Mouse (Mus musculus) limb, embryonic 11.5 days (tissue): ENCODE data around the gene Galnt16. TPM values are rescaled to one million over a fixed set of nuclear protein-coding genes. Genes with fewer than 3 reads are reported as not detected.
A peak's percentile ranks its signal among the peaks of the same experiment; 100 is the strongest.

Experiments
- ATAC-seq: fragments of 200-750 bp; cut with Nextera tagmentation; 2 replicates; pipeline ENCODE4 v1.8.0; 2017; ENCODE audit warnings: low read depth; ENCODE audit not compliant: insufficient number of reproducible peaks, low FRiP score, low TSS enrichment
- DNase-seq: peaks from one replicate; pipeline ENCODE4 v3.0.0-alpha.2; 2015; ENCODE audit warnings: low spot score
- H3K27ac ChIP-seq: fragments of 300-500 bp; sonication (generic); replicated peaks from 2 replicates; pipeline ENCODE4 v1.5.1; 2014; ENCODE audit warnings: low read depth, mild to moderate bottlenecking, low read length
- H3K27me3 ChIP-seq: fragments of 300-500 bp; sonication (generic); 2 replicates; pipeline ENCODE4 v1.6.1; 2014; ENCODE audit warnings: mild to moderate bottlenecking, low read length, mixed read lengths; ENCODE audit not compliant: control insufficient read depth, insufficient read depth
- H3K36me3 ChIP-seq: fragments of 300-500 bp; sonication (generic); 2 replicates; pipeline ENCODE4 v1.6.1; 2014; ENCODE audit warnings: mild to moderate bottlenecking, low read length, moderate library complexity, mixed read lengths; ENCODE audit not compliant: control insufficient read depth, insufficient read depth
- H3K4me1 ChIP-seq: fragments of 300-500 bp; sonication (generic); 2 replicates; pipeline ENCODE4 v1.6.1; 2014; ENCODE audit warnings: low read length, mixed read lengths; ENCODE audit not compliant: control insufficient read depth, insufficient read depth
- H3K4me2 ChIP-seq: fragments of 300-500 bp; sonication (generic); 2 replicates; pipeline ENCODE4 v1.6.1; 2014; ENCODE audit warnings: low read depth, mild to moderate bottlenecking, moderate library complexity; ENCODE audit not compliant: severe bottlenecking
- H3K4me3 ChIP-seq: fragments of 300-500 bp; sonication (generic); 2 replicates; pipeline ENCODE4 v1.5.1; 2014; ENCODE audit warnings: low read depth, low read length
- H3K9ac ChIP-seq: fragments of 300-500 bp; sonication (generic); 2 replicates; pipeline ENCODE4 v1.6.1; 2014; ENCODE audit warnings: mild to moderate bottlenecking, low read length
- H3K9me3 ChIP-seq: fragments of 300-500 bp; sonication (generic); 2 replicates; pipeline ENCODE4 v1.6.1; 2016; ENCODE audit warnings: low read length; ENCODE audit not compliant: control insufficient read depth
- WGBS: fragments of 180-500 bp; shearing (Covaris S2); extraction: QIAGEN DNeasy Blood & Tissue Kit; methylation state at CpG from one replicate; pipeline ENCODE4 v1.1.7; 2014; 5-methylcytosine and 5-hydroxymethylcytosine counted together
- polyA plus RNA-seq: library from polyadenylated mRNA; unstranded; fragments of >200 nt; fragmentation: Nextera tagmentation; extraction: Ambion mirVana; gene quantifications from 2 replicates; pipeline ENCODE4 v1.2.1, GENCODE M21; 2014

Gene Galnt16
- polyA plus RNA-seq, 1 experiment from 2014 or later: 3.3 TPM

- Histone ChIP-seq H3K36me3 (no peaks in the 10 kb centered on the region), H3K27me3 (no peaks in the 10 kb centered on the region), H3K4me1 (peaks cover 11% of the 10 kb centered on the region), H3K9me3 (no peaks in the 10 kb centered on the region), H3K27ac (no peak overlapping the region), H3K4me2 (no peak overlapping the region), H3K9ac (no peak overlapping the region), H3K4me3 (no peak overlapping the region)
- 46% methylated on average over 2 of the region's 2 CpGs for WGBS
- DNase-seq (no peak), ATAC-seq (no peak)
These were observed 47.7 kb downstream of the Galnt16 start for GRCm38 (mm10) chr12:80565793-80566192.

GRCm38 (mm10) chr12:80566502-80566901 is 48.4 kb downstream of the Galnt16 start:
- ATAC-seq: no peak
- WGBS: 25% methylated on average over 4 of the region's 4 CpGs
- peak; percentile 28 for DNase-seq
- Histone ChIP-seq H3K36me3 (no peaks in the 10 kb centered on the region), H3K4me1 (peaks cover 11% of the 10 kb centered on the region), H3K27ac (no peak overlapping the region), H3K9me3 (no peaks in the 10 kb centered on the region), H3K27me3 (no peaks in the 10 kb centered on the region), H3K4me3 (no peak overlapping the region), H3K9ac (no peak overlapping the region), H3K4me2 (no peak overlapping the region)

- Histone ChIP-seq H3K4me2 (0 out of 2 replicates have a peak overlapping the region, but pooled peaks have one; percentile 4), H3K9ac (no peak overlapping the region), H3K9me3 (no peaks in the 10 kb centered on the region), H3K27ac (peak overlapping the region; percentile 52; the same call in 1 of the 2 replicates), H3K36me3 (no peaks in the 10 kb centered on the region), H3K27me3 (no peaks in the 10 kb centered on the region), H3K4me1 (peaks cover 11% of the 10 kb centered on the region), H3K4me3 (no peak overlapping the region)
- WGBS: 22% methylated on average over 3 of the region's 3 CpGs
- DNase-seq (no peak), ATAC-seq (no peak)
These were observed 49.3 kb downstream of the Galnt16 start for GRCm38 (mm10) chr12:80567375-80567774.

GRCm38 (mm10) chr12:80569561-80569960 is 51.5 kb downstream of the Galnt16 start:
- Histone ChIP-seq H3K9me3 (no peaks in the 10 kb centered on the region), H3K27me3 (no peaks in the 10 kb centered on the region), H3K9ac (no peak overlapping the region), H3K27ac (no peak overlapping the region), H3K36me3 (no peaks in the 10 kb centered on the region), H3K4me1 (peaks cover 11% of the 10 kb centered on the region), H3K4me3 (no peak overlapping the region), H3K4me2 (no peak overlapping the region)
- no peak for DNase-seq
- 79% methylated on average over 2 of the region's 2 CpGs for WGBS
- no peak for ATAC-seq

GRCm38 (mm10) chr12:80574318-80574717 is 56.2 kb downstream of the Galnt16 start:
- no peaks in the 10 kb centered on the region for H3K9me3 ChIP-seq
- no peaks in the 10 kb centered on the region for H3K27me3 ChIP-seq
- H3K4me1 ChIP-seq: peaks cover 4% of the 10 kb centered on the region
- DNase-seq (no peak), ATAC-seq (no peak)
- no peak overlapping the region for H3K9ac ChIP-seq
- 85% methylated on average over 4 of the region's 4 CpGs for WGBS
- no peak overlapping the region for H3K27ac ChIP-seq
- H3K4me2 ChIP-seq: no peak overlapping the region
- no peaks in the 10 kb centered on the region for H3K36me3 ChIP-seq
- H3K4me3 ChIP-seq: no peak overlapping the region

- ATAC-seq: no peak
- peaks cover 4% of the 10 kb centered on the region for H3K4me1 ChIP-seq
- DNase-seq: no peak
- H3K4me3 ChIP-seq: no peak overlapping the region
- no peak overlapping the region for H3K4me2 ChIP-seq
- no peaks in the 10 kb centered on the region for H3K27me3 ChIP-seq
- H3K9ac ChIP-seq: no peak overlapping the region
- WGBS: 29% methylated on average over 15 of the region's 15 CpGs
- no peak overlapping the region for H3K27ac ChIP-seq
- H3K9me3 ChIP-seq: no peaks in the 10 kb centered on the region
- H3K36me3 ChIP-seq: no peaks in the 10 kb centered on the region
These were observed 56.8 kb downstream of the Galnt16 start for GRCm38 (mm10) chr12:80574825-80575371.

- Histone ChIP-seq H3K4me1 (peaks cover 4% of the 10 kb centered on the region), H3K9me3 (no peaks in the 10 kb centered on the region), H3K36me3 (no peaks in the 10 kb centered on the region), H3K27me3 (no peaks in the 10 kb centered on the region), H3K9ac (no peak overlapping the region), H3K27ac (no peak overlapping the region), H3K4me2 (no peak overlapping the region), H3K4me3 (no peak overlapping the region)
- peak; percentile 57 for DNase-seq
- 71% methylated on average over 5 of the region's 5 CpGs for WGBS
- ATAC-seq: no peak
These were observed 59.0 kb downstream of the Galnt16 start for GRCm38 (mm10) chr12:80577049-80577448.

- Histone ChIP-seq H3K9ac (no peak overlapping the region), H3K4me2 (no peak overlapping the region), H3K4me1 (no peaks in the 10 kb centered on the region), H3K4me3 (no peak overlapping the region), H3K27me3 (no peaks in the 10 kb centered on the region), H3K9me3 (no peaks in the 10 kb centered on the region), H3K36me3 (no peaks in the 10 kb centered on the region), H3K27ac (no peak overlapping the region)
- DNase-seq (no peak), ATAC-seq (no peak)
- WGBS: 72% methylated on average over 5 of the region's 5 CpGs
These were observed 63.3 kb downstream of the Galnt16 start for GRCm38 (mm10) chr12:80581357-80581756.

- 18% methylated on average over 2 of the region's 2 CpGs for WGBS
- Histone ChIP-seq H3K9ac (no peak overlapping the region), H3K9me3 (no peaks in the 10 kb centered on the region), H3K4me2 (no peak overlapping the region), H3K27me3 (no peaks in the 10 kb centered on the region), H3K36me3 (no peaks in the 10 kb centered on the region), H3K4me1 (no peaks in the 10 kb centered on the region), H3K4me3 (no peak overlapping the region), H3K27ac (no peak overlapping the region)
- peak; percentile 41 for DNase-seq
- no peak for ATAC-seq
These were observed 66.9 kb downstream of the Galnt16 start for GRCm38 (mm10) chr12:80584973-80585372.
